Mouse (Mus musculus) CH12.LX (cell line): ENCODE data around the gene Fau.

ENCODE experiments used
- CTCF ChIP-seq, 2 experiments: IDR thresholded peaks in 1 of 2; conservative IDR thresholded peaks in 1 of 2; 2 replicates each; pipeline ENCODE4 v1.5.1; 2011 to 2012; ENCODE audit warnings: low read depth in 2 of 2, low read length in 2 of 2, improper control_type of control experiment in 1 of 2, inconsistent platforms in 1 of 2, mild to moderate bottlenecking in 1 of 2, moderate library complexity in 1 of 2
- TCF12 ChIP-seq: IDR thresholded peaks from 2 replicates; pipeline ENCODE4 v1.6.1; 2014; ENCODE audit warnings: low read depth, mild to moderate bottlenecking, inconsistent platforms, low read length, improper control_type of control experiment

- TF ChIP-seq CTCF (conservative IDR thresholded peaks at IDR 0.05 in 1 of 2, IDR thresholded peaks at IDR 0.05 in 1 of 2; ENCODE audit: low read depth in 2 of 2, low read length in 2 of 2) (no peak), TCF12 (no peak)
Measured at GRCm38 (mm10) chr19:6052516-6052915, 5.1 kb upstream of the Fau start.
